16 mouse cellular contexts compared by ENCODE assay signal in the genomic region with DNA sequence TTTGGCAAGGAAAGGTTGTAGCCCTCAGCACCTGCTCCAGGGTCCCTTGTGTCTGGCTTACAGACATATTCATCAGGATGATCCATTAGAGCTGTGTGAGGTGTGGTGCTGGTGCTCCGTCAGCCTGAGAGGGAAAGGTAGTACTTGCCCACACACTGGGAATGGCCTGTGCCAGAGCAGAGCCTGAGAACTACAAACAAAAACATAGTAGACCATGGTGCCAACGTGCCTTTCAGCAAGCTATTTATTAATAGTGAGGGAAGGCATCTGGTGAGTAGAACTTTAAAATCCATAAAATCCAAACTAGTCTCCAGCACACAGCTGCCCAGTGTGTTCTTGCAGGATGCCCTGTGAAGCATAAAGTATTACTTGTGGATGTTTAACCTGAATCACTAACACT.
"Had no signal": no experiment of that assay in that cellular context is flagged by ENCODE, and none has a peak within 500 bp of the region (broad histone marks: within the 10 kb centered on the region; RNA-seq: fewer than 3 reads in every experiment).

No protein-coding gene starts in this region.

- ATAC-seq: hindbrain, embryonic 16.5 days; inflammation-experienced regulatory T-cells, adult 6 months; intestine, postnatal 0 days; lung, postnatal 0 days; midbrain, embryonic 15.5 days had no signal

- DNase-seq: lung, adult 2 months; lung, postnatal 36 days; right cerebral cortex, postnatal 14 days; thymus, adult 2 months; thymus, postnatal 25 days had no signal

- H3K9me3 ChIP-seq: hindbrain, embryonic 12.5 days; limb, embryonic 10.5 days; liver, embryonic 15.5 days; midbrain, embryonic 15.5 days; neural tube, embryonic 13.5 days had no signal

- H3K27ac ChIP-seq: hindbrain, embryonic 12.5 days; left cerebral cortex, adult 2 months; limb, embryonic 10.5 days; liver, embryonic 15.5 days; midbrain, embryonic 15.5 days; neural tube, embryonic 13.5 days had no signal

- H3K36me3 ChIP-seq: hindbrain, embryonic 12.5 days; limb, embryonic 10.5 days; liver, embryonic 15.5 days; midbrain, embryonic 15.5 days; neural tube, embryonic 13.5 days had no signal

- H3K9ac ChIP-seq: hindbrain, embryonic 12.5 days; liver, embryonic 15.5 days; midbrain, embryonic 15.5 days; neural tube, embryonic 13.5 days had no signal

- H3K4me2 ChIP-seq: hindbrain, embryonic 12.5 days; liver, embryonic 11.5 days; liver, embryonic 15.5 days; midbrain, embryonic 15.5 days; neural tube, embryonic 13.5 days had no signal

- H3K27me3 ChIP-seq: hindbrain, embryonic 12.5 days; liver, embryonic 15.5 days; midbrain, embryonic 15.5 days; neural tube, embryonic 13.5 days had no signal

- H3K4me1 ChIP-seq: hindbrain, embryonic 12.5 days; limb, embryonic 10.5 days; midbrain, embryonic 15.5 days had no signal

- H3K4me3 ChIP-seq: hindbrain, embryonic 12.5 days; left cerebral cortex, adult 2 months; limb, embryonic 10.5 days; liver, embryonic 15.5 days; midbrain, embryonic 15.5 days; neural tube, embryonic 13.5 days had no signal
